Comparison of ENCODE assay signal across 8 mouse cellular contexts in genomic region chr16:44724847-44725246, GRCm38 (mm10). TPM values are rescaled to one million over a fixed set of nuclear protein-coding genes. Genes with fewer than 3 reads are reported as not detected.
A peak's percentile ranks its signal among the peaks of the same experiment; 100 is the strongest.
DNase-seq lines count a peak whose midpoint lies in the region; ATAC-seq lines count a peak whose summit lies in the region.

No protein-coding gene starts in this region.

- peaks cover 35% of the 10 kb centered on the region for H3K36me3 ChIP-seq in kidney, embryonic 15.5 days
- H3K36me3 ChIP-seq in embryonic facial prominence, embryonic 11.5 days (replicated peaks; ENCODE audit: control insufficient read depth, insufficient read depth, low read depth, low read length), result no peaks in the 10 kb centered on the region
- 0 out of 2 replicates have a peak, but pooled peaks cover 8% of the 10 kb centered on the region for H3K36me3 ChIP-seq in stomach, embryonic 16.5 days (ENCODE audit: control insufficient read depth, insufficient read depth, low read length)

- WGBS in kidney, embryonic 15.5 days, result 0% methylated on average over 14 of the region's 14 CpGs
- 0% methylated on average over 14 of the region's 14 CpGs for WGBS in embryonic facial prominence, embryonic 11.5 days
- under 1% methylated on average over 14 of the region's 14 CpGs for WGBS in stomach, embryonic 16.5 days

- H3K4me1 ChIP-seq in kidney, embryonic 15.5 days, result peaks cover 29% of the 10 kb centered on the region
- no peaks in the 10 kb centered on the region for H3K4me1 ChIP-seq in embryonic facial prominence, embryonic 11.5 days (ENCODE audit: control insufficient read depth, insufficient read depth, low read length)
- H3K4me1 ChIP-seq in stomach, embryonic 16.5 days (ENCODE audit: control insufficient read depth, insufficient read depth, low read length), result peaks cover 9% of the 10 kb centered on the region

- H3K27ac ChIP-seq in kidney, embryonic 15.5 days, result peak overlapping the region; percentile 96
- H3K27ac ChIP-seq in embryonic facial prominence, embryonic 11.5 days (replicated peaks; ENCODE audit: low read depth, low read length), result peak overlapping the region; percentile 53; the same call in 1 of the 2 replicates
- H3K27ac ChIP-seq in stomach, embryonic 16.5 days (ENCODE audit: low read length), result peak overlapping the region; percentile 92

- H3K9ac ChIP-seq in kidney, embryonic 15.5 days, result peak overlapping the region; percentile 91
- H3K9ac ChIP-seq in embryonic facial prominence, embryonic 11.5 days (replicated peaks; ENCODE audit: low read length), result peak overlapping the region; percentile 65
- H3K9ac ChIP-seq in stomach, embryonic 16.5 days (ENCODE audit: low read length), result peak overlapping the region; percentile 98

- H3K4me2 ChIP-seq in kidney, embryonic 15.5 days, result peak overlapping the region; percentile 80
- peak overlapping the region; percentile 51 for H3K4me2 ChIP-seq in embryonic facial prominence, embryonic 11.5 days (ENCODE audit: low read depth, low read length)
- H3K4me2 ChIP-seq in stomach, embryonic 16.5 days (ENCODE audit: low read depth, low read length), result peak overlapping the region; percentile 84

- ATAC-seq in kidney, embryonic 15.5 days (replicated peaks; ENCODE audit: low FRiP score), result peak; percentile 34
- no peak; the same call in 1 of the 2 replicates for ATAC-seq in embryonic facial prominence, embryonic 11.5 days (replicated peaks; ENCODE audit: insufficient number of reproducible peaks, low FRiP score, low TSS enrichment, low read depth)
- ATAC-seq in inflammation-experienced regulatory T-cells, adult 6 months, result peak; percentile 5
- ATAC-seq in stomach, embryonic 16.5 days (ENCODE audit: insufficient read depth, low FRiP score), result peak; percentile 15

- peak overlapping the region; percentile 87 for H3K4me3 ChIP-seq in kidney, embryonic 15.5 days (replicated peaks)
- H3K4me3 ChIP-seq in embryonic facial prominence, embryonic 11.5 days (ENCODE audit: low read depth, low read length), result peak overlapping the region; percentile 63
- H3K4me3 ChIP-seq in stomach, embryonic 16.5 days (replicated peaks; ENCODE audit: low read length), result peak overlapping the region; percentile 73

- DNase-seq in kidney, adult 11 months, result no peak
- peak; percentile 84 for DNase-seq in MN1 (ENCODE audit: low spot score)
- peak; percentile 82 for DNase-seq in embryonic facial prominence, embryonic 11.5 days (ENCODE audit: low spot score)
- DNase-seq in lung, postnatal 10 days, result peak; percentile 39
- no peak for DNase-seq in urinary bladder, postnatal 14 days (ENCODE audit: low spot score)

- no peaks in the 10 kb centered on the region for H3K27me3 ChIP-seq in kidney, embryonic 15.5 days
- no peaks in the 10 kb centered on the region for H3K27me3 ChIP-seq in embryonic facial prominence, embryonic 11.5 days (ENCODE audit: control insufficient read depth, insufficient read depth, low read length)
- H3K27me3 ChIP-seq in stomach, embryonic 16.5 days (ENCODE audit: control insufficient read depth, insufficient read depth, low read length), result no peaks in the 10 kb centered on the region

- no peaks in the 10 kb centered on the region for H3K9me3 ChIP-seq in kidney, embryonic 15.5 days (replicated peaks)
- no peaks in the 10 kb centered on the region for H3K9me3 ChIP-seq in embryonic facial prominence, embryonic 11.5 days (replicated peaks; ENCODE audit: control insufficient read depth, low read length)
- H3K9me3 ChIP-seq in stomach, embryonic 16.5 days (replicated peaks; ENCODE audit: control insufficient read depth, low read length), result no peaks in the 10 kb centered on the region

RNA-seq across cellular contexts. Expression of gene Nepro, which starts 0.7 kb away (rescaled TPM):
- 10.5 and 11.3 TPM in 2 replicates for polyA plus RNA-seq in kidney, embryonic 15.5 days (2015; fragmentation: Nextera tagmentation; extraction: Ambion mirVana)
- polyA plus RNA-seq in embryonic facial prominence, embryonic 11.5 days (2014; fragmentation: Nextera tagmentation; extraction: Ambion mirVana), result 12.6 and 14.5 TPM in 2 replicates
- 1 to 10 TPM; 5.5 to 8.2 (median 7.4) TPM for polyA plus RNA-seq in inflammation-experienced regulatory T-cells, adult 6 months (2017; shearing (Covaris generic))
- 7.2 and 7.6 TPM in 2 replicates for polyA plus RNA-seq in stomach, embryonic 16.5 days (2015; fragmentation: Nextera tagmentation; extraction: Ambion mirVana)

RNA-seq across cellular contexts. Expression of gene Gtpbp8, which starts 21.3 kb away (rescaled TPM):
- polyA plus RNA-seq in kidney, embryonic 15.5 days (2015; fragmentation: Nextera tagmentation; extraction: Ambion mirVana), result 29.5 and 32.8 TPM in 2 replicates
- polyA plus RNA-seq in embryonic facial prominence, embryonic 11.5 days (2014; fragmentation: Nextera tagmentation; extraction: Ambion mirVana), result 29.3 and 32.5 TPM in 2 replicates
- polyA plus RNA-seq in inflammation-experienced regulatory T-cells, adult 6 months (2017; shearing (Covaris generic)), result 10 to 100 TPM; 25.0 to 48.9 (median 38.8) TPM
- 25.1 and 26.3 TPM in 2 replicates for polyA plus RNA-seq in stomach, embryonic 16.5 days (2015; fragmentation: Nextera tagmentation; extraction: Ambion mirVana)

RNA-seq across cellular contexts. Expression of gene Cd200r1, which starts 40.7 kb away (rescaled TPM):
- polyA plus RNA-seq in kidney, embryonic 15.5 days (2015; fragmentation: Nextera tagmentation; extraction: Ambion mirVana), result 0.37 and 0.62 TPM in 2 replicates
- polyA plus RNA-seq in embryonic facial prominence, embryonic 11.5 days (2014; fragmentation: Nextera tagmentation; extraction: Ambion mirVana), result 0.63 and 0.95 TPM in 2 replicates
- polyA plus RNA-seq in inflammation-experienced regulatory T-cells, adult 6 months (2017; shearing (Covaris generic)), result 10 to 100 TPM; 48.8 to 73.3 (median 51.9) TPM
- polyA plus RNA-seq in stomach, embryonic 16.5 days (2015; fragmentation: Nextera tagmentation; extraction: Ambion mirVana), result 1.1 and 1.7 TPM in 2 replicates

Comparison
In these comparisons a context has a peak if more than half of its experiments do, and no peak if none do; other contexts are left out.
1. DNase-seq: peak in MN1 (single experiment), embryonic facial prominence, embryonic 11.5 days (single experiment) and lung, postnatal 10 days (single experiment); none in kidney, adult 11 months (single experiment) and urinary bladder, postnatal 14 days (single experiment).
2. RNA of gene Cd200r1, which starts 40.7 kb away (polyA plus RNA-seq): 48.8 to 73.3 TPM in inflammation-experienced regulatory T-cells, adult 6 months; 1.1 to 1.7 TPM in stomach, embryonic 16.5 days, 0.63 to 0.95 TPM in embryonic facial prominence, embryonic 11.5 days and 0.37 to 0.62 TPM in kidney, embryonic 15.5 days; every median in the first group is over 10 times any median in the second.
3. Peak in every context shown above with its lines, with median percentiles within 50 percentile points of each other: H3K27ac ChIP-seq, H3K4me2 ChIP-seq, H3K4me3 ChIP-seq and H3K9ac ChIP-seq.